Mouse (Mus musculus) ovary, postnatal 14 days (tissue): ENCODE data around the gene Plppr3.
A peak's percentile ranks its signal among the peaks of the same experiment; 100 is the strongest.

Experiments used
- DNase-seq: peaks from one replicate; pipeline ENCODE4 v3.0.0; 2022; ENCODE audit warnings: low spot score

Gene Plppr3

DNA sequence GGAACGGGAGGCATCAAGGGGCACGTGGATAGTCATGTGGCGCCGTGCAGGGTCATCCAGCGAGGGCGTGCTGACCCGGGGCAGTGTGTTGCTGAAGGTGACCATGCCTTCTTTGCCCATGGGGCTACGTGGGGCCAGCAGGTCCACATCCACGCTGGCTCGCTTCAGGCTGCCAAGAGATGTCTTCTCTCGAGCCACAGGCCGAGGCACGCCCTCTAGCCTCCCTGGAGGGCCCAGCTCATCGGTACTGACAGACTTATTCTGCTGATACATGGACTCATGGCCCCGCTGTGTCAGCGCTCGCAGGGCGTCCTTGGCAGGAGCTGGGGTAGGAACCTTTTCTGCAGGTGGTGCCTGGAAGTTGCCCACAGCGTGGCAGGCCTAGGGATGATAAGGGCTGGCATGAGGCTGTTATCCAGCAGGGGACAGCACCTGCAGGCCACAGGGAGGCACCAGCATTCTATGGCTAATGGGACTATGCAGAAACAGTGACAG lies 8.6 kb downstream of the Plppr3 start:
- DNase-seq, result no peak

DNA sequence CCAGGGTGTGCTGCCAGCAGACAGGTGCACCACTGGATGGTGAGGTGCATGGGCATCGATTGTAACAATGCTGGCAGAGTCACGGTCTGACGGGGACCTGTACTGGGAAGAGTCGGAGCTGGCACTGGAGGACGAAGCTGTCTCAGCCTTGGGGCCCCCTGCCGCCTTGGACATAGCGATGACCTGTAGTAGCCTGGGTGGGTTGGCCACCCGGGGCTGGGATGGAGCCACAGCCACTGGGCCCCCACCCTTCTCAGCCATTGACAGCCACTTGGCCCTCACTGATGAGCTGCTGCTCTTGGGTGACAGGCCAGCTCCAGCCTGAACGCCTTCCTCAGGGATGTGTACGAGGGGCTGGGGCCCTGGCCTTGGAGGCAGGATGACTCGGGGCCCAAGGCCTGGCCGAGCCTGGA lies 9.2 kb downstream of the Plppr3 start:
- DNase-seq, result no peak

DNA sequence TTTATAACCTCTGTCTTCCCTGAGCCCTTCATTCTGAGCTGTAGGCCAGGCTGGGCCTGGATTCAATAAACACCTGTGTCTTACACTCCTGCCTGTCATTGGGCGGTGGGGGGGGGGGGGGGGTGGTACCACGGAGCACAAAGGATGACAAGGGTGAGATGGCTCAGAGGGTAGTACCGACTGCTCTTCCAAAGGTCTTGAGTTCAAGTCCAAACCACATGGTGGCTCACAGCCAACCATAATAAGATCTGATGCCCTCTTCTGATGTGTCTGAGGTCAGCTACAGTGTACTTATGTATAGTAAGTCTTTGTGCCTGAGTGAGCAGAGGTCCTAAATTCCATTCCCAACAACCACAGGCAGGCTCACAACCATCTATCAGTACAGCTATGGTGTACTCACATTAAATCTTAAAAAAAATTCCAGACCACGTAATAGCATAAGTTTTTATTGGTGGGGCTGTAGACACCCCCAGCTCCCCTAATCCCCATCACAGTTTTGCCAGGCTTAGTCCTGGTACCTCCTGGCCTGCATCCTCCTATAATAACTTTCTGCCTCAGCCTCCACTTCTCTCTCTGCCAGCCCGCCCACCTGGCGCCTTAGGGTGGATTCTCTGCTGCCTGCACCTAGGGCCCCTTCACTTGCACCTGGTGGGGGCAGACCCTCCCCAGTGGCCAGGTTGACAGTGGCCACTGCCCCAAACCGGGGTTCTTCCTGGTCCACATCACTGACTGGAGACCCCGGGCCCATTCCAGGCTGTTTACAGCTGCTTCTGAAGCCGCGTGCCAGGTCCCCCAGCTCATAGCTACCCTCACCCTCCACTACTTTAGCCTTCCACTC lies 9.9 kb downstream of the Plppr3 start:
- DNase-seq, result no peak

DNA sequence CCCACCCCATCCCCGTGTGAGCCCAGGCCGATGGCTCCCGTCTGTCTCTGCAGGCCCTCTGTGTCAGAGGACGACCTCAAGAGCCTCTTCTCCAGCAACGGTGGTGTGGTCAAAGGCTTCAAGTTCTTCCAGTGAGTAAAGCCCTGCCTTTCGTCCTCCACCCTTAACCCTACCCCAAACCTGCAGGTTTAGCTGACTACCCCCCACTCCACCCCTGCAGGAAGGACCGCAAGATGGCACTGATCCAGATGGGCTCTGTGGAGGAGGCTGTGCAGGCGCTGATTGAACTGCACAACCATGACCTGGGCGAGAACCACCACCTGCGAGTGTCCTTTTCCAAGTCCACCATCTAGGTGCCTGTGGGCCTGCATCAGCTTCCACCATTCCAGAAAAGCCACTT lies 11.5 kb downstream of the Plppr3 start:
- no peak for DNase-seq

DNA sequence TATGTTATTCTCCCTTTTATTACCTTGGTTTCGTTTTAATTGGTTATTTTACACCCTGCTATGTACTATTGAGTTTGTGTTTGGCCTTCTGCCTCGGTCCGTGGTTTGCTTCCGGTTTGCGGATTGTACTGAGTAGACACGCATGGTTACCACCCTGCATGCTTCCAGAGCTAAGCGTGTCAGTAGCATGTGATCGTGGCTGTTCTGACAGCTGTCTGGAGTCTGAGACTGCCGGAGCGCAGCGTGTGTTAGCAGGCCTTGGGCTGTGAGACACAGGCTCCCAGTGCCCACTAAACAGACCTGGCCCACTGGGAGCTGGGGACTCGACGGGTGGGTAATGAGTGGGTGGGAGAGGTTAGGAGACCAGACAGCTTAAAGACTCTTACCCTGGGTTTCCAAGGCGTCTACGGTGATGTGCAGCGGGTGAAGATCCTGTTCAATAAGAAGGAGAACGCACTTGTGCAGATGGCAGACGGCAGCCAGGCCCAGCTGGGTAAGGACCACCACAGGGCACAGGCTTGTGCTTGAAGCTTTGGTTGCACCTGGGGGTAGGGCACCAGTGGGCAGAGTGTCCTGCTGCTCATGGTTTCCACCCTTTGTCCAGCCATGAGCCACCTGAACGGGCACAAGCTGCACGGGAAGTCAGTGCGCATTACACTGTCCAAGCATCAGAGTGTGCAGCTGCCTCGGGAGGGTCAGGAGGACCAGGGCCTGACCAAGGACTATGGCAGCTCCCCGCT lies 12.2 kb downstream of the Plppr3 start:
- DNase-seq, result no peak

DNA sequence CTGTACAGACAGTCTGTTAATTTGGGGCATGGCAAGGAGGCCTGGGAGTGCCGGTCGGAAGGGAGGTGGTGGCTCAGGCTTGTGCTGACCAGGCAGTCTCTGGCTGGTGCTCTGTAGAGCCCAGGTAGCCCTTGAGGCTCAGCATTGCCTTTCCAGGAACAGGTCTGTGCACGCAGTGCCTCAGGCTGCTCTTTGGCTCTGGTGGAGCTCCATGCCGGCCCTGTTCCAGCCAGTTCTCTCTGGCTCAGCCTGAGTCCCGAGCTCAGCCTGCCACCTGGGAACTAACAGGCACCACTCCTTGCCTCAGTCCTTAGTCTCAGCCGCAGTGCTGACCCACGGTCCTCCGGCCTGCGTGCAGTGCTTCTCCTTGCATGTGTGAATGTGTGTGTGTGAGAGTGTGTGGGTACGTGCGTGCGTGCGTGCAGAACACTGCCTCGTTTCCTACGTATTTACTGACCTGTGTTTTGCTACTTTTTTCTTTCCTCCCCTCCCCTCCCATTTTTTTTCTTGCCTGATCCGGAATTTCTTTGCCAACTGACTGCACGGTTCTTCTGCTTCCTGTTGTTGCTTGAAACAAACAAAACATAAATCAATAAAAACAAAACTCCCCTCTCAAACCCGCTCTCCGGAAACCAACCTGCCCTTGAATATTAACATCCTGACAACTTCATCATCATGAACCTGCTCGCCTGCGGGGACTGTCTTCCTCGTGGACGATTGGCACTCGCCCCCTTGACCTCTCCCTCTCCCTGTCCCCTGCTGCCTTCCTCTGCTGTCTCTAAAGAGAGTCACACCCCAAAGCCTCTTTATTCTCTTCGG lies 13.0 kb downstream of the Plppr3 start:
- DNase-seq, result no peak

DNA sequence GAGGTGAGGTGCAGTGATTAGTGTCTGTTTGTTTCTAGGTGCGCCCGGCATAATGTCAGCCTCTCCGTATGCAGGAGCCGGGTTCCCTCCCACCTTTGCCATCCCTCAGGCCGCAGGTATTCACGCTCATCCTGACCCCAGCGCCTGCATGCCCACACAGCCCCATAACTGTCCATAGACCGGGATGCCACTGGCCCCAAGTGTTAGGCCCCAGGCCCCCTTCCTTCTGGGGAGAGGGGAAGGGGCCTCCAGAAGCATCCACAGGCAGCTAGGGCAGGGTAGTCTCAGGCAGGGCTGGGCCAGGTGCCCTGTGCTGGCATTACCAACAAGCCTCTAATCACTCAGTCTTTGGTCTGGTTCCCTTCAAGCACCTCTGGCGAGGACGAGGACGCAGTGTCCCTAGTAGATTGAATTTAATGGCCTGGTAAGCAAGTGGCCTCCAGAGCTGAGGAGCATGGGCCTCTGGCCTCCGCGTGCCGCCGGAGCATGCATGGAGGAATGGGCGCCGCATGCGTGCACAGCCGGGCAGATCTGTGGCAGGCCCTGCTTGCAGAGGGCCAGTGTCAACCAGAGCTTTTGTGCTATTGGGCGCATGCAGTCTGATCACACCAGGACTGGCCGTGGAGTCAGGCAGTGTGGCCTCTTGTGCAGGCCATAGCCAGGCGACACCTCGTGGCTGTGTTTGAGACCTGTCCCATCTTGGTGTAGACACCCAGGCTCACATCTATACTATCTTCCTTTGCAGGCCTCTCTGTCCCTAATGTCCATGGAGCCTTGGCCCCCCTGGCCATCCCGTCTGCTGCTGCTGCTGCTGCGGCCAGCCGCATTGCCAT lies 14.1 kb downstream of the Plppr3 start:
- no peak for DNase-seq

DNA sequence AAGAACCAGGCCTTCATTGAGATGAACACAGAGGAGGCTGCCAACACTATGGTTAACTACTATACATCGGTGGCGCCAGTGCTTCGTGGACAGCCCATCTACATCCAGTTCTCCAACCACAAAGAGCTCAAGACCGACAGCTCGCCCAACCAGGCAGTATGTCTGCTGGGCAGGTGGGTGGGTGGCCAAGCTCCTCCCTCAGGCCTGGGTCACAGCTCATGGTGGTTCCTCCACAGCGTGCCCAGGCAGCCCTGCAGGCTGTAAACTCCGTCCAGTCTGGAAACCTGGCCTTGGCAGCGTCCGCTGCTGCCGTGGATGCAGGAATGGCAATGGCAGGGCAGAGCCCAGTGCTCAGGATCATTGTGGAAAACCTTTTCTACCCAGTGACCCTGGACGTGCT lies 15.3 kb downstream of the Plppr3 start:
- DNase-seq, result no peak

DNA sequence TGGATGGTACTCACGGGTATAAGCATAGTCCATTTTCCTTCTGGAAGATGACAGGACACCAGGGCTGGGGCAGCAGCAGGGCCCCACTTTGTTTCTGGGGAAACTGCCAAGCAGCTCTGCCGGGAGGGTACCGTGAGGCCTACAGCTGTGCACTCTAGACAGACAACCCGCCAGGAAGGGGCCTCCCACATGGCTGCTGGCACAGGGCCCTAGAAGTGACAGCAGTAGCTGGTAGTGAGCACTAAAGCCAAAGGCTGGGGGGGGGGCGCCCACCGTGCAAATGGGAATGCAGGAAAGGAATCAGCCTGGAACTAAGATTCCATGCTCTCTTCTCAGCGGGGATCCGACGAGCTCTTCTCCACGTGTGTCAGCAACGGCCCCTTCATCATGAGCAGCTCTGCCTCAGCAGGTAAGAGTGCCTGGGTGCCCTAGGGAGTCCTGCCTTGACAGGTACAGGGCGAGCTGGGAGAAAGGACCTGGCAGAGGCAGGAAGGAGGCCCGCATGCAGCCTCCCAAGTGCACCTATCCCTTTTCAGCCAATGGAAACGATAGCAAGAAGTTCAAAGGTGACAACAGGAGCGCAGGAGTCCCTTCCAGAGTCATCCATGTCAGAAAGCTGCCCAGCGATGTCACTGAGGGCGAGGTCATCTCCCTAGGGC lies 15.9 kb downstream of the Plppr3 start:
- DNase-seq, result no peak

DNA sequence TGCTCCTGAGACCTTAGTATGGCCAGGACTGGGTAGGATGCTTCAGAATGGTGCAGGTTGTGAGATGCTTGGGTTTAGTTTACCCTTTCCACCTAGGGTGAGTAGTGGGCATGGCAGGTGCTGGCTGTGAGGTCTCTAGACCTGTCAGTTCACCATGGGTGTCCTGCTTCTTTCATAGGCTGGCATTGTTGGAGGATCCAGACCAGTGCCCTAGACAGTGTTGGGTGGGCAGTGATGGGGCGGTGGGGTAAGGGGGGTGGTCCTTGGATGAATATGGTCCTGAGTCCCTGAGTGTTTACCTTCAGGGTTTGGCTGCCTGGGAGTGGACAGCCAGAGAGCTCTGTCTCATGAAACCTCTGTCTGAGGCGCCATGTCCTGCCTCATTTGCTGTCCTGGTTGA lies 16.5 kb downstream of the Plppr3 start:
- DNase-seq, result no peak

DNA sequence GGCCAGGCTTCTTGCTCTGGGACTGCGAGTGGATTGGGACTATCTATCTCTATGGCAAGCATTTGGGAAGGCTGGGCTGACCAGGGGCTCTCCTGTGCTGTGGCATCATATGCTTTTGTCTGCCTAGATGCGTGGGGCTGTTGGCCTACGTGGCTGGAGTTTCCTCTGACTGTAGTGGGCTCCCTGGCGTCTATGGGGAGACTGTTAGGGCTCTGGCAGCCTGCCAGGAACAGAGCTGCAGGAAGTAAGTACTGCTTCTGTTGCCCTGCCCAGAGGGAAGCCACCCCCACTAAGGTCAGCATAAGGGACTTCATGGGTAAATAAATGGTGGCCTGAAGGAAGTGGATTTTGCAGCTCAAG lies 17.0 kb downstream of the Plppr3 start:
- no peak for DNase-seq

DNA sequence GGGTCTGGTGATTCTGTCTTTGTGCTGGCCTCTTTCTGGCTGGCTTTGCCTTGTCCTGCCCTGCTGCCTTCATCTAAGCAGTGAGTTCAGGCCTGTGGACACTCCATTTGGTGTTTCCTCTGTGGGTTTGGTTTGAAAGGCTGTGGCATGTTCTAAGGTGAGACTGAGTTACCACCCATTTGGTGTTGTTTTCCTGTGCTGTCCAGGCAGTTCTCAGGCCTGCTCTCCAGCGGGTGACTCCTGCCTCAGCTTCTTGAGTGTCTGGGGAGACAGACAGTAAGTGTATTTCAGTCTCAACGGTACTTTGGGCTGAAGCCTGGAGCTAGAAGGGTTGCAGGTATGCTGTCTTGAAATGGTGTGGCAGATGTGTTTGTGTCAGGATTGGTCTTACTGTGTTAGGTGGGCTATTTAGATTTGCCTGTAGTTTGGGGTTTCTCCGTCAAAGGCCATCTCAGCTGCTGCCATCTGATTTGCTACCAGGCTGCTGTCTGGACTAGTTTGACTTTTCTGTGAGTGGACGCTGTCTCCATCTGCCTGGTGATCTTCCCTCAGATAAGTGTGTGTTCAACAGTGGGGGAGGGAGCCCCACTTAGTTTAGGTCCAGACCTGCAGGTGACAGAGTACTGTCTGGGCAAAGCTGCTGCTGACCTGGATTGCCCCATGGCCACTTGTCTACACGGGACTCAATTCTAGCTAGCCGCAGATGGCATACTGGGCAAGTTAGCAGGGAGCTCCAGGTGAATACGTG lies 17.6 kb downstream of the Plppr3 start:
- DNase-seq, result no peak

DNA sequence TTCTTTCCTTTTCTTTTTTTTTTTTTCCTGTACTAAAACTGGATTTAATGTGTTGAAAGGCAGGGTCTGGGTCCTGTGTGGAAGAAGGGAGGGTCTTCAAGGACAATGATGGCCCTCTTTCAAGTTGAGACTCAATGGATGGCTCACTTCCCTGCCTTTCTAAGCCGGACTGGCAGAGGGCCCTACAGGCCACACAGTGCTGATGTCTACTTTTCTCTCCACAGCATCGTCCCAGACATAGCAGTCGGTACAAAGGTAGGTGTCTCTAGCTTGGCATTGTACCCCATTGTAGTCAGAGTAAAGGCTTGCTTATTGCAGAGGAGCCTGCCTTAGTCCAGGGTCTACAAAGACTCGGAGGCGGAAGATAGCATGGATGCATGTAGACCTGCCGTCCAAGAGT lies 18.2 kb downstream of the Plppr3 start:
- DNase-seq, result no peak

DNA sequence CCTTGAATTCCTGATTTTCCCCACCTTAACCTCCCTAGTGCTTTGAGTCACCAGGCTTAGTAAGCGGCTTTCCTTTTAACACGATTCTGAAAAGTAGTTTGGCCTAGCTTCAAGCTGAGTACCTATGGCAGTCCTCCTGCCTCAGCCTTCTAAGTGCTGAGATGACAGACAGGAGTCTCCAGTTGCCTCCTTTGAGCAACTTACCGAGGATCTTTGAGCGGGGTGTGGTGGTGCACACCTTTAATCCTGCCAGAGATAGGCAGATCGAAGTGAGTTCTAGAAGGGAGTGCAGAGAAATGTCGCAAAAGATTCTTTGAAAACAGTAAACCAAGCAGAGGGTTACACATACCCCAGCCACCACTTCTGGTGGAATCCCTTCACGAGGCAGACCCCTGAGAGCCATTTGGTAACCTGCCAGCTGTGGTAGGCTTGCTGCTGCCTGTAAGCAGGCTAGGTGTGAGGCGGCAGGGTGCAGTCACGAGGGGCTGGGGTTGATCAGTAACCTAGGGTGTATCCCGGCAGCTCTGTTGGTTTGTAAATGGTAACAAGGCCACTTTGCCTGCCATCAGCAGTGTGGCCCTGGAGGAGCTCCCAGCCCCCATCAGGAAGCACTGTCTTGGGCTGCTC lies 18.8 kb downstream of the Plppr3 start:
- no peak for DNase-seq

DNA sequence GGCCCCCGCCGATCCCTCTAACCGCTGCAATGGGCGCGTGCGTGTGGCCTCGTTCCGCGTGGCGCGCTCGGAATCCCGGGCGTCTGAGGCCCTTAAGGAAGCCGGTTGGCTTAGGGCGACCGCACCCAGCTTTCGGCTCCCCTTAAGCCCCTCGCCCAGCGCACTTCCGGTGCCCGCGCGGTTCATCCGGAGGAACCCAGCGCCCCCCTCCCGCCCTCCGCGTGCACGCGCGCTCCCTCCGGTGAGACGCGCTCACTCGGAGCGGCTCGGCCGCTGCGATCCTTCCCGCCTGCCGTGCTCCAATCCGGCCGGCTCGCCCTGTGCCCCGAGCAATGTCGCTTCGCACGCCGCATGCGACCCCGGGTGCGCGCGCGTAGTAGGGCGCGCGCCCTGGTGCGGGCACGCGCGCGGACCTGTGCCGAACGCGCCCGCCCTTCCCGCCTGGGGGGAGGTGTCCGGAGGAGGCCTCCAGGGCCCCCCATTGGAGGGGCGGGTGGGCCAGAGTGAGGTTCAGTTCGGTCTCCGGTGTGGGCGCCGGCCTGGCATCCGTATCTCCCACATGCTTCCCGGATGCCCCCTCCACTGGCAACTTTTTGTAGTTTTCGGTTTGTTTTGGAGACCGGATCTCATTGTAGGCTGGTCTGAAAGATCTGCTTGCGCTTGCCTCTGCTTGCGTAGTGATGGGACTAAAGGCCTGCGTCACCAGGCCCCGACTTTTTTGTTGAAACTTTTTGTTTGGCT lies 19.5 kb downstream of the Plppr3 start:
- no peak for DNase-seq

DNA sequence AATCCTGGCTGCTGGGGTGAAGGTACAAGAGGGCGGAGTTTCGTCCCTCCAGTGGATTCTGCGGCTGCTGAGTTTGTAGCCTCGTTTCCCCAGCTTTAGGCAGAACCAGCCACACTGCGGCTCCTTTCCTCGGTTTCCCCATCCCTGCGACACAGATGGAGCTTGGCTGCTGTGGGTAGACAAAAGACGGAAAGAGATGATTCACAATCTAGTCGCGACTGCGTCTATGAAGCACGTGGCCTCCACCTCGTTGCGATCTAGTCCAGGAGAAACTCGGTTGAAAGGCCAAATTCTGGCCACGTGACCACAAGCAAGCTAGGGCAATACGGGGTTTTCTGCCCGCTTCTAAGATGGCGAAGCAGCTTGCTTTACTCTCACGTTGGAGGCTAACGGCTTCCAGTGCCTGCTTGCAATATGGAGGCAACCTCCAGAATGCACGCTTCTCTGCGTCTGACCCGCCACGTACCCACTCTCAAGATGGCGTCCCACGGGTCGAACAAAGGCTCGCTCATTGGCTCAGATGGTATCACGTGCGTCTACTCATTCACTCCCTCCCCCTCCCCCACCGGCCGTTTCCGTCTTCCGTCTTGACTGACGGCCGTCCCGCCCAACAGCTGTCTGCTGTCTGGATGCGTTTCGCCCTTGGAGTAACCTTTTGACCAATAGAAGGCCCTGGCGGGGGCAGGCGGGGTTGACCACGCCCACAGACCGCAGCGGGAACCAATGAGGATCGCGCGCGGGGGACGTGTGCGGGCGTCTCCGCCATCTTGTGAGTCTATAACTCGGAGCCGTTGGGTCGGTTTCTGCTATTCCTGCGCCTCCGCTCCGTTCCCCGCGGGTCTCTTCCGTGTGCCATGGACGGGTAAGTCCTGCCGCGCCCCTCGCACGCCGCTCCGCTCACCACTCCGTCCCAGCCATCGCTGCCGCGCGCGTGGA lies 20.3 kb downstream of the Plppr3 start, which contains the start of gene Ptbp1:
Ptbp1 (plus strand) TSS at position 568 of the 936 bp plus-strand sequence.
- DNase-seq, result peak; percentile 97

DNA sequence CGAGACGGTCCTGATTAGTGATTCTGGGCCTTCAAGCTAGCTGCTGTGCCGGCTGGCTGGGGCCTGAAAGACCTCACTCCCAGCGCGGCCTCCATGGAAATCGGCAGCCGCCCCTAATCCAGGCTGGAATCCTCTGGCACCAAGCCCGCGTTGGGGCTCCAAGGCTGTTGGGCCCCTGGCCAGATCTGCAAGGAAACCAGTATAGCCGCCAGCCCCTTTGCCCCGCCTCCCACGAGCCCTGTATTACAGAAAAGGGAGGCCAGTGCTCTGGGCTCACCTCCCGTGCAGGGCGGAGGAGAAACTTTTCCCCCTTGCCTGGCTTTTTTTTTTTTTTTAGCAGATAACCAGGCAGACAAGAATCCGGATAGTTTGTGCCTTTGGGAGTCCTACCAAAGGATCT lies 21.0 kb downstream of the Plppr3 start:
- DNase-seq, result peak; percentile 99

DNA sequence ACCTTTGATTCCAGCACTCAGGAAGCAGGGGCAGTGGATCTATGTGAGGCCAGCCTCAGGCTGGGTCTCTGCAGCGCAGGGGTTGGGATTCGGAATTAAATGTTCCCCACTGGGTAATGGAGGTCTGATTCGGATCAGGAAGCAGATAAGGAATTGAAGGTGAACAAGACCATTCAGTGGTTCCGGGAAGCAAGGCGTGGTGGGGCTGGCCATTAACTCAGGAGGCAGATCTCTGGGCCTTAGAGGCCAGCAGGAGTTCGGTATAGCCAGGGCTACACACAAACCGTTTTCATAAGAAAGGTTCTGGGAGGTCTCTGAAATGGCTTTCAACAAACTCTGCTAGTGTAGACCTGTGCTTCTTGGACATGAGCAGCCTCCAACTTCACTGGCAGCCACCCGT lies 21.6 kb downstream of the Plppr3 start:
- DNase-seq, result no peak
